Mouse (Mus musculus): Measurements from ENCODE around the gene Sept5.
A peak's percentile ranks its signal among the peaks of the same experiment; 100 is the strongest.

Sept5 gene

GRCm38 (mm10) chr16:18632059-18632458 lies 2.3 kb upstream of the Sept5 start:
- no peak for DNase-seq (ENCODE audit: low spot score)

- no peak for DNase-seq (ENCODE audit: low spot score)
Measured at GRCm38 (mm10) chr16:18631141-18631540, 1.4 kb upstream of the Sept5 start.

- no peak for DNase-seq (ENCODE audit: low spot score)
Measured at GRCm38 (mm10) chr16:18630291-18630690, 537 bp upstream of the Sept5 start.

- DNase-seq (ENCODE audit: low spot score), result no peak
Measured at GRCm38 (mm10) chr16:18628948-18629340, 810 bp downstream of the Sept5 start.

- DNase-seq (ENCODE audit: low spot score), result no peak
Measured at GRCm38 (mm10) chr16:18628206-18628947, 1.4 kb downstream of the Sept5 start.

- no peak for DNase-seq (ENCODE audit: low spot score)
Measured at GRCm38 (mm10) chr16:18627163-18627562, 2.6 kb downstream of the Sept5 start.

- DNase-seq (ENCODE audit: low spot score), result peak; percentile 81
Measured at GRCm38 (mm10) chr16:18626376-18626878, 3.3 kb downstream of the Sept5 start, which contains the start of gene Gm49601. Gm49601 (minus strand) TSS chr16:18626427.

- no peak for DNase-seq (ENCODE audit: low spot score)
Measured at GRCm38 (mm10) chr16:18625791-18626311, 3.9 kb downstream of the Sept5 start.

GRCm38 (mm10) chr16:18625097-18625496 lies 4.7 kb downstream of the Sept5 start:
- no peak for DNase-seq (ENCODE audit: low spot score)

- no peak for DNase-seq (ENCODE audit: low spot score)
Measured at GRCm38 (mm10) chr16:18624641-18625040, 5.1 kb downstream of the Sept5 start.

- DNase-seq (ENCODE audit: low spot score), result no peak
Measured at GRCm38 (mm10) chr16:18623751-18624540, 5.8 kb downstream of the Sept5 start.

- DNase-seq (ENCODE audit: low spot score), result no peak
Measured at GRCm38 (mm10) chr16:18622916-18623750, 6.6 kb downstream of the Sept5 start.

GRCm38 (mm10) chr16:18622019-18622418 lies 7.7 kb downstream of the Sept5 start, which contains the start of gene Gp1bb:
Gp1bb (minus strand) TSS chr16:18622403.
- DNase-seq (ENCODE audit: low spot score), result no peak

- no peak for DNase-seq (ENCODE audit: low spot score)
Measured at GRCm38 (mm10) chr16:18621362-18622001, 8.3 kb downstream of the Sept5 start.

- no peak for DNase-seq (ENCODE audit: low spot score)
Measured at GRCm38 (mm10) chr16:18620601-18621361, 9.0 kb downstream of the Sept5 start.

- no peak for DNase-seq (ENCODE audit: low spot score)
Measured at GRCm38 (mm10) chr16:18620201-18620600, 9.6 kb downstream of the Sept5 start.

GRCm38 (mm10) chr16:18619110-18619509 lies 10.6 kb downstream of the Sept5 start:
- DNase-seq (ENCODE audit: low spot score), result no peak

GRCm38 (mm10) chr16:18618297-18618696 lies 11.5 kb downstream of the Sept5 start:
- DNase-seq (ENCODE audit: low spot score), result no peak

- peak; percentile 61 for DNase-seq (ENCODE audit: low spot score)
Measured at GRCm38 (mm10) chr16:18617370-18618065, 12.2 kb downstream of the Sept5 start.

GRCm38 (mm10) chr16:18613301-18613700 lies 16.5 kb downstream of the Sept5 start:
- DNase-seq (ENCODE audit: low spot score), result no peak
